Comparison of ENCODE assay signal across 31 mouse cellular contexts in the genomic region with DNA sequence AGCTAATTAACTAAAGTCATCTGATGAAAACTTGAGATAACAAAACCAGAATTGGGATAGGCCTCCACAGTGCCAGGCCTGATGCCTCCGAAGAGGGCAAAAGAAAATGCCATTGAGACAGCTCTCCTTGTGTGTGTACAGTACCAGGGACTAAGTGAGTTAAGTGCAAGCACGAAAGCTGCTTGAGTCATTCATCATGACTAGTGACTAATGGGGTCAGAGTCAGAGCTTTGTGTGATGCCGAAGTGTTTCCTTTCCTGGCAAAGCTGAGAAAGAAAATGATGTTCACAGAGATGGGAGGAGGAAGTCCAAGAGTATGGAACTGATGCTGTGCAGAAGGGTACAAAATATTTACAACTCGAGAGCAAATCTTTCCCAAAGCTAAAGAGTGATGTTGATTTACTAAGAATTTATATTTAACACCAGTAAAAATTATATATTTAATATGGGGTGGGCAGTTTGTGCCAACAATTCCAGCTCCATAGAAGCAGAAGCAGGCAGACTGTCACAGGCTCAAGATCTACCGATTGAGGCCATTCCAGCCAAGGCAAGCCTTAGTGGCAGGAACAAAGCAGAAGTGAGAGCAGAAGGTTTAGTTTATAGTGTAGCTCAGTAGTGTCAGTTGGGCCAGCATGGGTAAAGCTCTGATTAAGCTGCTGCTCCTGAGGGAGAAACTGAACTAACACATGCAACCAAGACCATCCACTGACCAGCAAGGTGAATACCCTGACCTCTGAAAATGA. TPM values are rescaled to one million over a fixed set of nuclear protein-coding genes. Genes with fewer than 3 reads are reported as not detected.
DNase-seq lines count a peak whose midpoint lies in the region; ATAC-seq and TF ChIP-seq lines count a peak whose summit lies in the region.
"Had no signal": no experiment of that assay in that cellular context is flagged by ENCODE, and none has a peak within 500 bp of the region (broad histone marks: within the 10 kb centered on the region; RNA-seq: fewer than 3 reads in every experiment).

No protein-coding gene starts in this region.

- no peak for TF ChIP-seq CTCF in lung, postnatal 0 days (IDR thresholded peaks at IDR 0.05)

- WGBS in lung, postnatal 0 days: 51% methylated on average over 5 of the region's 5 CpGs

- no peak overlapping the region for H3K4me2 ChIP-seq in lung, postnatal 0 days (replicated peaks; ENCODE audit: low read depth, low read length)
- H3K4me2 ChIP-seq: embryonic facial prominence, embryonic 13.5 days; forebrain, embryonic 12.5 days; heart, embryonic 15.5 days; kidney, embryonic 15.5 days; liver, embryonic 12.5 days; midbrain, embryonic 12.5 days; neural tube, embryonic 15.5 days had no signal

- H3K27me3 ChIP-seq in lung, postnatal 0 days (replicated peaks; ENCODE audit: insufficient read depth, low read length): no peaks in the 10 kb centered on the region
- H3K27me3 ChIP-seq: embryonic facial prominence, embryonic 13.5 days; forebrain, embryonic 12.5 days; heart, embryonic 15.5 days; kidney, embryonic 15.5 days; liver, embryonic 12.5 days; midbrain, embryonic 12.5 days; neural tube, embryonic 15.5 days had no signal

- no peaks in the 10 kb centered on the region for H3K4me1 ChIP-seq in lung, postnatal 0 days (ENCODE audit: insufficient read depth, low read depth, low read length)
- H3K4me1 ChIP-seq: forebrain, embryonic 12.5 days; heart, embryonic 10.5 days; heart, embryonic 15.5 days; kidney, embryonic 15.5 days; liver, embryonic 12.5 days; midbrain, embryonic 12.5 days; neural tube, embryonic 15.5 days had no signal

- TF ChIP-seq EP300 in lung, postnatal 0 days (IDR thresholded peaks at IDR 0.05): no peak

- DNase-seq in lung, postnatal 0 days (ENCODE audit: low spot score): peak; percentile 17
- DNase-seq in lung, postnatal 4 days: no peak
- DNase-seq in layer of hippocampus, adult 11-12 months (ENCODE audit: low spot score): no peak
- no peak for DNase-seq in cerebellum, adult 8-10 months
- DNase-seq in heart, adult 8-10 months (ENCODE audit: low spot score): no peak
- no peak for DNase-seq in gastrocnemius, postnatal 4 days (ENCODE audit: low spot score in 2 of 2)
- DNase-seq: adrenal gland, adult 2 months; cerebellum, adult 11 months; cerebellum, adult 9-11 months; forebrain, postnatal 0 days; gastrocnemius, postnatal 36 days; kidney, adult 18-20 months; kidney, postnatal 36 days; left cerebral cortex, postnatal 4 days; liver, postnatal 0 days; retina, postnatal 1 day; right cerebral cortex, postnatal 25 days; thymus, adult 2 months; thymus, postnatal 36 days had no signal

- no peak overlapping the region for H3K9ac ChIP-seq in lung, postnatal 0 days (replicated peaks; ENCODE audit: low read depth)
- H3K9ac ChIP-seq: embryonic facial prominence, embryonic 13.5 days; forebrain, embryonic 12.5 days; forebrain, postnatal 0 days; heart, embryonic 15.5 days; kidney, embryonic 15.5 days; liver, embryonic 12.5 days; liver, postnatal 0 days; midbrain, embryonic 12.5 days; neural tube, embryonic 15.5 days had no signal

- no peak overlapping the region for H3K27ac ChIP-seq in lung, postnatal 0 days (ENCODE audit: low read length)
- H3K27ac ChIP-seq: embryonic facial prominence, embryonic 13.5 days; forebrain, embryonic 12.5 days; heart, embryonic 10.5 days; heart, embryonic 15.5 days; kidney, embryonic 15.5 days; liver, embryonic 12.5 days; midbrain, embryonic 12.5 days; neural tube, embryonic 15.5 days had no signal

- no peaks in the 10 kb centered on the region for H3K9me3 ChIP-seq in lung, postnatal 0 days (ENCODE audit: low read length)
- H3K9me3 ChIP-seq: embryonic facial prominence, embryonic 13.5 days; forebrain, embryonic 12.5 days; heart, embryonic 10.5 days; heart, embryonic 15.5 days; kidney, embryonic 15.5 days; liver, embryonic 12.5 days; midbrain, embryonic 12.5 days; neural tube, embryonic 15.5 days had no signal

- no peak overlapping the region for H3K4me3 ChIP-seq in lung, postnatal 0 days (ENCODE audit: low read depth, low read length)
- H3K4me3 ChIP-seq: embryonic facial prominence, embryonic 13.5 days; erythroblast, embryonic 14.5 days; forebrain, embryonic 12.5 days; heart, embryonic 10.5 days; heart, embryonic 15.5 days; kidney, embryonic 15.5 days; liver, embryonic 12.5 days; midbrain, embryonic 12.5 days; neural tube, embryonic 15.5 days had no signal

- peak; percentile 25; the same call in 1 of the 2 replicates for ATAC-seq in lung, postnatal 0 days
- peak; percentile 58 for ATAC-seq in common myeloid progenitor, adult 5-6 weeks (replicated peaks; ENCODE audit: low read depth, poor library complexity, severe bottlenecking)
- ATAC-seq in megakaryocyte, adult 5-6 weeks (ENCODE audit: poor library complexity, severe bottlenecking): peak; percentile 62
- ATAC-seq: forebrain, postnatal 0 days; hindbrain, embryonic 16.5 days; liver, embryonic 12.5 days; liver, postnatal 0 days had no signal

- peaks cover 49% of the 10 kb centered on the region for H3K36me3 ChIP-seq in lung, postnatal 0 days (ENCODE audit: insufficient read depth, low read length)

RNA-seq across cellular contexts. Expression of gene Ankrd50, which starts 25.0 kb away (rescaled TPM):
- polyA plus RNA-seq in lung, postnatal 0 days (2015; fragmentation: Nextera tagmentation; extraction: Ambion mirVana): 14.1 and 15.6 TPM in 2 replicates
- 7.3 and 12.9 TPM in 2 replicates for total RNA-seq in common myeloid progenitor, adult 5-6 weeks (2017)
- total RNA-seq in megakaryocyte, adult 5-6 weeks (2015): 5.9 and 7.1 TPM in 2 replicates
- total RNA-seq in megakaryocyte, adult 5-6 weeks (2017): 7.4 and 9.1 TPM in 2 replicates
- 10 to 100 TPM; 28.8 to 54.0 (median 41.4) TPM for total RNA-seq in heart, adult 8-10 months (2022)
- 10 to 100 TPM; 72.3 to 74.3 TPM for total RNA-seq in gastrocnemius, postnatal 4 days (2021)
